Mouse (Mus musculus) heart, postnatal 14 days (tissue): ENCODE measurements around the gene Vmn1r169. TPM values are rescaled to one million over a fixed set of nuclear protein-coding genes. Genes with fewer than 3 reads are reported as not detected.
"Not testable (repeated sequence)": the region's sequence is repeated elsewhere in the genome, so short reads cannot be mapped to it uniquely, and the experiment has no call there.

Experiments
- DNase-seq, 2 experiments: peaks; one replicate each; pipeline ENCODE4 v3.0.0; 2021 to 2022
- intact Hi-C: fragments of 180-260 bp; cut with DNase I; formaldehyde crosslinking; loops from one replicate; pipeline ENCODE4 v1.15.1; 2025
- long read RNA-seq, 2 experiments: library from polyadenylated mRNA; stranded (forward); transcript quantifications; one replicate each; pipeline ENCODE4 v2.0.0; 2021
- total RNA-seq, 2 experiments: library from RNA; stranded (reverse); gene quantifications; 2 replicates each; pipeline ENCODE4 v1.2.3; 2021

The Vmn1r169 gene
- total RNA-seq, result not detected
- long read RNA-seq, experiment 1, result 0 reads
- long read RNA-seq, experiment 2, result 0 reads

- intact Hi-C loops, DNase-seq: not testable (repeated sequence)
These were observed at the start of gene Vmn1r169 for GRCm38 (mm10) chr7:23575226-23575625. Gene Vmn1r169, plus strand, starts transcription at chr7:23575526.

DNA sequence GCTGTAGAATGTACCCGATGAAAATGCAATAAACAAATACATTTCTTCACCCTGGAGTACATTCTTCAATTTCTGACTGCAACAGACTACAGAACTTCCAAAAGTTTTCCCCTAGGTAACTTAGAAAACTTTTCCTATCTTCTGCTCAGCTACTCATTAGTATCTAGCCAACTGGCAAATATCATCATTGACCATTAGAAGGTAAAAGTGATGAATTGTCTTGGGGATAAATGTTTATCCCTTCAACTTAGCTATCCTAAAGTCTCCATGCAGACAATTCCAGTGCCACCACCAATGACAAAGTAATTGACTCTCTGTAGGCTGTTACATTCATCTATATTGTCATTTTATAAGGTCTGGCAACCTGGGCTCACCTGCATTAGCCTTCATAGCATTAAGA lies 35.9 kb upstream of the Vmn1r169 start, which contains the start of gene Vmn1r168:
TSS of gene Vmn1r168 (plus strand) at position 301 of the 400 bp plus-strand sequence.
- DNase-seq, intact Hi-C loops: not testable (repeated sequence)

DNA sequence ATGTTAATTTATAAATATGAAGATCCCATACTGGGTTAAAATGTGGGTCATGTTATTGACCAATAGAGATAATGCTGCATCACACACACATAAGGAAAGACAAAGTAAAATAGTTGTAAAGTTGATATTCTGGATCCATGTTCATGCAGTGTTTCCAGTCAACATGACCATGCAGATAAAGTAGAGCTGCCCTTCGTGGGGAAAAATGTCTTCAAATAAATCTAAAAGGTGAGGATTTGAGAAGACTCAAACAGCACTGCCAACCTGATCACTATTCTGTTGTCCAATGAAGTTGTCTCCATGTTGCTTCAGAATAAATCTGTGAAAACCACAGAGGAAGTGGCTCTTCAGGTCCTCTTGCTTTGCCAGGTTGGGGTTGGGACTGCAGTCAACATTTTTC lies 30.5 kb downstream of the Vmn1r169 start, which contains the start of gene Vmn1r170:
TSS of gene Vmn1r170 (plus strand) at position 301 of the 400 bp plus-strand sequence.
- intact Hi-C loops, result not testable (repeated sequence)

More for the DNA sequence above, 30.5 kb downstream of the Vmn1r169 start, which contains the start of gene Vmn1r170:
- DNase-seq, result not testable (repeated sequence)

Other genes starting within 250 kb of the Vmn1r169 start
- under 1 TPM in 1 of 2 experiments, not detected in 1; 0.12 TPM for gene Nlrp5, start 189.6 kb upstream of the Vmn1r169 start, total RNA-seq
- not detected for gene Vmn1r167, start 68.3 kb upstream of the Vmn1r169 start, total RNA-seq
- not detected for gene Vmn1r168, start 35.8 kb upstream of the Vmn1r169 start, total RNA-seq
- not detected for gene Vmn1r170, start 30.6 kb downstream of the Vmn1r169 start, total RNA-seq
- gene Vmn1r171, start 55.2 kb downstream of the Vmn1r169 start, total RNA-seq, result not detected
- gene Vmn1r172, start 82.8 kb downstream of the Vmn1r169 start, total RNA-seq, result not detected
- not detected for gene Vmn1r173, start 125.2 kb downstream of the Vmn1r169 start, total RNA-seq
- gene Vmn1r174, start 176.7 kb downstream of the Vmn1r169 start, total RNA-seq, result not detected
- not detected for gene Vmn1r175, start 235.1 kb downstream of the Vmn1r169 start, total RNA-seq